Mouse (Mus musculus): Measurements from ENCODE around the gene Mfge8.
A peak's percentile ranks its signal among the peaks of the same experiment; 100 is the strongest.

Mfge8 gene

DNA sequence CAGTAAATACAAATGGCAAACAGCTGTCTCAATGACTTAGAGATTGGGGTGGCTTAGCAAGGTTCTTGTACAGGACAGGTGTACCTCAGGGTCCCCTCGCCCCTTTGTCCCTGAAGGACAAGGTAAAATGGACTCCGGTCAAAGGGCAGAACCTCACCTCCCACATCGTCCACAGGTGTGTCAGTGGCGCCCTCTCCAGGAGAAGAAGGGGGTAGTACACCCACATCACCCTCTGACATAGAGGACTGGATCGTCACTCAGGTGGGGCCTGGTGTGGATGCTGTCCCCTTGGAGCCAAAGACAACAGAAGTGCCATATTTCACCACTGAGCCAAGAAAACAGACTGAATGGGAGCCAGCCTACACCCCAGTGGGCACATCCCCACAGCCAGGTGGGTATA, 52.4 kb downstream of the Mfge8 start:
- H3K9me3 ChIP-seq (ENCODE audit: low read length), result no peaks in the 10 kb centered on the region
- TF ChIP-seq NANOG (IDR thresholded peaks at IDR 0.05; ENCODE audit: borderline replicate concordance, low read length), result no peak
- peak; percentile 36 for TF ChIP-seq CTCF (conservative IDR thresholded peaks at IDR 0.05; ENCODE audit: low read length)
- no peak for TF ChIP-seq POU5F1 (IDR thresholded peaks at IDR 0.05; ENCODE audit: borderline replicate concordance, low read length)
- 0 out of 2 replicates have a peak, but pooled peaks cover 7% of the 10 kb centered on the region for H3K4me1 ChIP-seq (replicated peaks; ENCODE audit: low read depth, low read length)
- H3K36me3 ChIP-seq (ENCODE audit: insufficient read depth, low read length), result no peaks in the 10 kb centered on the region
- no peak overlapping the region for H3K4me3 ChIP-seq (replicated peaks; ENCODE audit: low read length)
- H3K27me3 ChIP-seq (ENCODE audit: insufficient read depth, low read length), result peaks cover 28% of the 10 kb centered on the region

DNA sequence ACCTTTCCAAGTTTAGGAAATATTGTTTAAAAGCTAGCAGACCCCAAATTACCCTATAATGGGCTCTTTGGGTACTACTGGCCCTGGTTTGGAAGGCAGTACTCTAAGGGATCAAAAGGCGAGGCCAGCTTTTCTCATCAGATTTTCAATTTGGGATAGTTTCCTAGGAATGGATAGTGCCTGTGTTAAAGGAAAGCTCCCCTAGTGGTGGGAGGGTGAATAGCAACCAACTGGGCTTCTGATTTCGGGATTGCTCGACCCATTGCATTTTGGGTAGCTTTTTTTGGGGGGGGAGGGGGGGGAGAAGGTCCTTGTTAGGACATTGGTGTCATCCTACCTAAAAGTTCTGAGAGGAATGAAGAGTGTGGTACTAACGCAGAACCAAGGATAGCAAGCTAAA, 59.7 kb downstream of the Mfge8 start:
- TF ChIP-seq NANOG (IDR thresholded peaks at IDR 0.05; ENCODE audit: borderline replicate concordance, low read length), result no peak
- TF ChIP-seq CTCF (conservative IDR thresholded peaks at IDR 0.05; ENCODE audit: low read length), result peak; percentile 67
- no peak for TF ChIP-seq POU5F1 (IDR thresholded peaks at IDR 0.05; ENCODE audit: borderline replicate concordance, low read length)
- peaks cover 12% of the 10 kb centered on the region; the same call in 1 of the 2 replicates for H3K4me1 ChIP-seq (replicated peaks; ENCODE audit: low read depth, low read length)
- no peaks in the 10 kb centered on the region for H3K27me3 ChIP-seq (ENCODE audit: insufficient read depth, low read length)
- H3K9me3 ChIP-seq (ENCODE audit: low read length), result peaks cover 24% of the 10 kb centered on the region
- peak overlapping the region; percentile 71 for H3K4me3 ChIP-seq (replicated peaks; ENCODE audit: low read length)
- H3K36me3 ChIP-seq (ENCODE audit: insufficient read depth, low read length), result no peaks in the 10 kb centered on the region
